Mouse (Mus musculus) midbrain, embryonic 10.5 days (tissue): ENCODE results near the gene Fbxl20. TPM values are rescaled to one million over a fixed set of nuclear protein-coding genes. Genes with fewer than 3 reads are reported as not detected.
A peak's percentile ranks its signal among the peaks of the same experiment; 100 is the strongest.
"Not testable (repeated sequence)": the region's sequence is repeated elsewhere in the genome, so short reads cannot be mapped to it uniquely, and the experiment has no call there.

Source experiments
- DNase-seq: peaks from one replicate; pipeline ENCODE4 v3.0.0-alpha.2; 2017; ENCODE audit warnings: low spot score
- H3K27ac ChIP-seq: fragments of 300-500 bp; sonication (generic); replicated peaks from 2 replicates; pipeline ENCODE4 v1.5.1; 2016; ENCODE audit warnings: mild to moderate bottlenecking
- H3K27me3 ChIP-seq: fragments of 300-500 bp; sonication (generic); 2 replicates; pipeline ENCODE4 v1.6.1; 2016; ENCODE audit warnings: low read depth, mild to moderate bottlenecking; ENCODE audit not compliant: poor library complexity, severe bottlenecking
- H3K36me3 ChIP-seq: fragments of 300-500 bp; sonication (generic); 2 replicates; pipeline ENCODE4 v1.6.1; 2016; ENCODE audit warnings: mild to moderate bottlenecking, moderate library complexity
- H3K4me1 ChIP-seq: fragments of 300-500 bp; sonication (generic); 2 replicates; pipeline ENCODE4 v1.6.1; 2016
- H3K4me3 ChIP-seq: fragments of 300-500 bp; sonication (generic); 2 replicates; pipeline ENCODE4 v1.5.1; 2016; ENCODE audit warnings: mild to moderate bottlenecking, moderate library complexity
- H3K9me3 ChIP-seq: fragments of 300-500 bp; sonication (generic); replicated peaks from 2 replicates; pipeline ENCODE4 v1.6.1; 2016; ENCODE audit warnings: mild to moderate bottlenecking
- WGBS: fragments of 180-500 bp; shearing (Covaris S2); methylation state at CpG from one replicate; pipeline ENCODE4 v1.1.7; 2016; 5-methylcytosine and 5-hydroxymethylcytosine counted together
- polyA plus RNA-seq: library from polyadenylated mRNA; unstranded; fragments of >200 nt; fragmentation: Nextera tagmentation; extraction: Ambion mirVana; gene quantifications from 2 replicates; pipeline ENCODE4 v1.2.1, GENCODE M21; 2016

Gene Fbxl20
- 21.0 and 23.7 TPM in 2 replicates for polyA plus RNA-seq

DNA sequence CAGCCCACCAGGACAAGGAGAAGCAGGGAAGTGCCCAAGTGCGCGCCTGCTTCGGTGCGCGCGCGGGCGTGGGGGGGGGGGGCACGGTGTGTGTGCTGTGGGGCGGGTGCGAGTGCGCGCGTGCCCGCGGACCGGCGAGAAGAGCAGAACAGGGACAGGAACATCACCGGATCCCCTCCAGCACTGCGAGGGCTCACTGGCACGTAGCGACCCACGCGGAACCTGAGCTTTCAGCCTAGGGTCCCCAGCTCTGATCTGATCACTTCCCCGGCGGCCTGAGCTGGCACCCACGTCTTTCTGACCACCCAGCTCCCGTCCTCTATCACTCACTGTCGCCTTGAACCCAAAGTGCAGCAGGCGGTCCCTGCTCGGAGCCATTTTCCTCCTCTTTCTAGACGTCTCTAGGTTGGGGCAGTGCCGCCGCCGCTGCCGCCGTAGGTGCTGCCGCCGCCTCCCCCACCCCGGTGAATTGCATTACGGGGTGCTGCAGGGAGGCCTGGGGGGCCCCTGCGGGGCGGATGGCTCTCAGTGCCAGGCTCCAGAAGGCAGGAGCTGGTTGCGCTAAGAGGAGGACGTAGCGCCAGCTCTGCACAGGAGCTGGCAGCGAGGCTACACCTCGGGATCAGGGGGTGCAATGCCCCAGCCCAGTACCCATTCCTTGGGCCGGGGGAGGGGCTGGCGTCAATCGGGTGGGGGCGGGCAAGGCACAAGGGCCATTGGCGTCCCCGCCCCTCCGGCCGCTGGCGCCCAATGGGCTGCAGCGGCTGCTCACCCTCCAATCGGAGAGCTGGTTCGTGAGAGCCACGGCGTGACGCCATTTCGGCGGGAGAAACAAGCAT lies at the start of gene Fbxl20:
Gene Fbxl20 (minus strand): TSS at position 618 of the 839 bp plus-strand sequence.
- H3K4me3 ChIP-seq, result peak within 1 kb of the TSS; percentile 86
- peak; percentile 94 for DNase-seq
- no peaks in the 10 kb centered on the region for H3K27me3 ChIP-seq
- H3K27ac ChIP-seq, result peak within 1 kb of the TSS; percentile 95
- under 1% methylated on average over 64 of the region's 65 CpGs for WGBS
- H3K36me3 ChIP-seq, result peaks cover 18% of the 10 kb centered on the region
- peaks cover 25% of the 10 kb centered on the region for H3K4me1 ChIP-seq
- no peaks in the 10 kb centered on the region for H3K9me3 ChIP-seq

DNA sequence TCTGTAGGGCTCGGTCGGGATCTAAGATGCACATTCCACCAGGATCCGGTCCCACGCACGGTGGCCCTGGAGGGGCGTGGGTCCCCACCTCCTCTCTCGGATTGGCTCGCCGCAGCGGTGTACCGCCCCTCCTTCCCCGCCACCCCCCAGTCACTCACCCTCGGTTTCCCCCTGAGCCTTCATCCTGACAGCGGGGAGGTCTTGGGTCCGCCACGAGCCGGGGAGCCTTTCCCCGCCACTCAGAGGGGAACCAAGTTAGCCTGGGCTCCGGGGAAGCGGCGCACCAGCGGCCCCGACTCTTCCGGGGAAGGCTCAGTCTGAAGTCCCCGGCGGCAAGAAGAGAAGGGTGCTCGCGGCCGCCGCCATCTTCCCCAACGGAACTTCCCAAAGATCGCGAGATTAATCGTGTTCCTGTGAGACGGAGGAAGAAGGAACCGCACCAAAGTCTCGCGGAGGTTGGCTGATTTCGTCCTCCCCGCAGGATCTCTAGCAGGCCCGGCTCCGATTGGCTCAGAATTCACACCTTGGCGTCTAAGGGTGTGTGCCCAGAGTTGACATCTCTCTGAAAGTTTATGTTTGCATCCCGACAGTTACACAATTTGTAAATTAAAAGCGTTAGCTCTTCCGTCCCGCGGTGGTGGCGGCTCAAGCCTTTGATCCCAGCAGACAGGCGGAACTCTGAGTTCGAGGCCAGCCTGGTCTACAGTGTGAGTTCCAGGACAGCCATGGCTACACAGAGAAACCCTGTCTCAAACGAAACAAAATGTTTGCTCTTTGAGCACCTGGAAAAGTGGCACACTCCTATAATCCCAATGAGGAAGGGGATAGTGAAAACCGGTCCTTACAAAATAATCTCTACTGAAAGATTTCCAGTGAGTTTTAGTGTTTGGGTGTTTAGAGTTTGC lies 43.0 kb upstream of the Fbxl20 start, which contains the start of gene Med1:
Gene Med1 (minus strand): TSS at position 393 of the 905 bp plus-strand sequence.
- H3K4me1 ChIP-seq, result peaks cover 15% of the 10 kb centered on the region
- no peaks in the 10 kb centered on the region for H3K9me3 ChIP-seq
- H3K27ac ChIP-seq, result peak within 1 kb of the TSS; percentile 97
- no peaks in the 10 kb centered on the region for H3K27me3 ChIP-seq
- H3K4me3 ChIP-seq, result peak within 1 kb of the TSS; percentile 97
- peaks cover 30% of the 10 kb centered on the region for H3K36me3 ChIP-seq
- under 1% methylated on average over 52 of the region's 53 CpGs for WGBS
- peak; percentile 94 for DNase-seq

DNA sequence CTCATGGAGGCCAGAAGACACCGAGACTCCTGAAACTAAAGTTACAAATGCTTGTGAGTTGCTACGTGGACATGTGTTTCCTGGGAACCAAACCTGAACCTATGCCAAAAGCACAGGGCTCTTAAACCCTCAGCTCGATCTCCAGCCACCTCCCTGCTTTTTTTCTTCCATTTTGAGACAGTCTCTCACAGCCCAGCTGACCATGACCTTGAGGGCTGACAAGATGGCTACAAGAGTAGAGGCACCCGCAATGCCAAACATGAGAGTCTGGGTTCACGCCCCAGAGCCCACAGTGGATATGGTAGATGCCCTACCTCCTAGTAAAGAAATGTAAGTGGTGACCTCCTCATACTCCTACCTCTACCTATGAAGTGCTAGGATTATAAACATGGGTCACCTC lies 40.6 kb upstream of the Fbxl20 start:
- no peak overlapping the region for H3K4me3 ChIP-seq
- H3K36me3 ChIP-seq, result peaks cover 53% of the 10 kb centered on the region
- no peak overlapping the region for H3K27ac ChIP-seq
- peaks cover 15% of the 10 kb centered on the region for H3K4me1 ChIP-seq
- H3K9me3 ChIP-seq, result no peaks in the 10 kb centered on the region
- WGBS, result 94% methylated on average over 5 of the region's 5 CpGs
- H3K27me3 ChIP-seq, result no peaks in the 10 kb centered on the region
- no peak for DNase-seq

DNA sequence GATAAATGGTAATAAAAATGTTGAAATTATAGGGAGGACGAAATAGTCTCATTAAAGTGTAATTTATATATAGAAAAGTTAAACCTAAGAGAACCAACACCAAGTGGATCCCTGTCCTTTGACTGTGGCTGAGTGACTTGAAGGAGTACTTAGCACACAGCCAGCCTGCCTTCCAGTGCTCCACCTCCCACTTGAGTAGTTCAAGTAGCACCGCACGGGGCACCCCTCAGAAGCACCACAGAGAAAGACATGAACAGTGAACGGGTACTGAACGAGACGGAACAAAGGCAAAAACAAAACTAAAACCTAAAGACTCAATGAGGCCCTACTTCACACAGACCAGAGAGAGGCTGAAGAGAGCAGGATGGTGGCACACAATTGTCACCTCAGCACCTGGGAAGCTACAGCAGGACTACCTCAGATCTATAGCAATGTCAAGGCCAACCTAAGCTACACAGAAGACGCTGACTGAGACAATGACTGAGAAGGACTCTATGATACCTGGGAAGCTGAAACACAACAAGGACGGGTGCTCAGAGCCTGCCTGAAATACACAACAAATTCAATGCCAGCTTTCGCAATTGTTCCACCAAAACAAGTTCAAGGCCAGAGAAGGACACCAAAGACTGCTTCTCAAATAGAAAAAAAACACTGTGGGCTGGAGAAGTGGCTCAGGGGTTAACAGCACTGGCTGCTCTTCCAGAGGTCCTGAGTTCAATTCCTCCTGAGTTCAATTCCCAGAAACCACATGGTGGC lies 37.6 kb upstream of the Fbxl20 start:
- Histone ChIP-seq H3K4me3 (no peak overlapping the region), H3K27ac (no peak overlapping the region), H3K27me3 (no peaks in the 10 kb centered on the region), H3K36me3 (peaks cover 83% of the 10 kb centered on the region), H3K9me3 (peaks cover 14% of the 10 kb centered on the region), H3K4me1 (peaks cover 10% of the 10 kb centered on the region)
- no peak for DNase-seq
- 96% methylated on average over 9 of the region's 9 CpGs for WGBS

DNA sequence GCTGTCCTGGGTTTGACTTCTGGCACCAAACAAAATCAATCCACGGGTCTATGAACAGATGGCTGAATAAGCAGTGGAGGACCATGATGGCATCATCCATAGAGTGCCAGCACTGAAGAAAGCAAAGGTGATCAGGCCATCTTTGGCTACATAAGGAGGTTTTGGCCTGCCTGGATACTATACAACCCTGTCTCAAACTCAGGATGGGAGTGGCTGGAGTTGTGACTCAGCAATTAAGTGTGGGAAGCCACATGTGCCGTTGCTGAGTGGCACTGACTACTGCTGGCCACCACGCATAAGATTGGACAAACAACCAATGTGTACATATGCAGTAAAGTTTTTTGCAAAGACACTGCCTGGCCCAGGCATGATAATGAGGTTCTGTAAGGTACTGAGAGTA lies 31.9 kb upstream of the Fbxl20 start:
- H3K36me3 ChIP-seq, result peaks cover 95% of the 10 kb centered on the region
- not testable (repeated sequence) for H3K4me1 ChIP-seq, H3K4me3 ChIP-seq, H3K27ac ChIP-seq, H3K27me3 ChIP-seq, DNase-seq
- 96% methylated on average over 3 of the region's 3 CpGs for WGBS
- H3K9me3 ChIP-seq, result peaks cover 17% of the 10 kb centered on the region

DNA sequence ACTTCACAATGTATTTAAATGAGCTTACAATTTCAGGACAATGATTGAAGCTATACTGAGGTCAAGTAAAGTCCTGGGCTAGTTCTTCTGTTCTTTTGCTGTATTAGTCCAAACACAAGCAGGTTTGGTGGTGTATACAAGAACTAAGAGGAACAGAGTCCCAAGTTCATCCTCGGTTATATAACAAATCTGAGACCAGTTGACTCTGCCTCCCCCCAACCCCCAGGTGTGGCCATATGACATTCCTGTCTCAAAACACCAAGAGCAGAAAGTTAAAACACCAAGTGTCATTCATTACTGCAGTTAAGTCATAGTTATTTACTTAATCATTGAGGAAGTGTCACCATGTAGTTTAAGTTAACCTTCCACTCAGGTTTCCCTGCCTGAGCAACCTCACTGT lies 18.2 kb upstream of the Fbxl20 start:
- H3K4me1 ChIP-seq, result no peaks in the 10 kb centered on the region

DNA sequence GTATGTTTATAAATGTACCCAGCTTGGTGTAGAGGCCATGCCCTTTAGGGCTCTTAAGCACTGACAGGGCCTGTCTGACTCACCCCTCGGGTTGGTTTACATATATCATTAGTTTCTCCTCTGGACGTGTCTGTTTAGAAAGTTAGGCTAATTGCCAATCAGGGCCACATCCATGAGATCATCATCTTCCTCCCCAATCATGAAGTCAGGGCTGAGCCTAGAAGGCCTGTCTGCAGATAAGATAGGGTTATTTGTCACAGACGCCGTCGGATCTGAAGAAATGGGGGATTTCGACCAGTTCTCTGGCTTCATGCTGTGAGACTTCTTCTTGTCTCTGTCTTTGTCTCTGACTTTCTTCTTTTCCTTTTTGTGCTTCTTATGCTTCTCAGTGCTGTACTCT lies 4.9 kb upstream of the Fbxl20 start:
- Histone ChIP-seq H3K36me3 (peaks cover 68% of the 10 kb centered on the region), H3K4me1 (no peaks in the 10 kb centered on the region), H3K27ac (no peak overlapping the region), H3K9me3 (no peaks in the 10 kb centered on the region), H3K4me3 (no peak overlapping the region), H3K27me3 (no peaks in the 10 kb centered on the region)
- no peak for DNase-seq
- 88% methylated on average over 6 of the region's 6 CpGs for WGBS

More for the DNA sequence above, 18.2 kb upstream of the Fbxl20 start:
- peaks cover 100% of the 10 kb centered on the region for H3K36me3 ChIP-seq
- no peaks in the 10 kb centered on the region for H3K27me3 ChIP-seq
- no peak overlapping the region for H3K4me3 ChIP-seq
- no peak for DNase-seq
- no peaks in the 10 kb centered on the region for H3K9me3 ChIP-seq
- WGBS, result 92% methylated on average over 1 of the region's 1 CpGs
- H3K27ac ChIP-seq, result no peak overlapping the region

DNA sequence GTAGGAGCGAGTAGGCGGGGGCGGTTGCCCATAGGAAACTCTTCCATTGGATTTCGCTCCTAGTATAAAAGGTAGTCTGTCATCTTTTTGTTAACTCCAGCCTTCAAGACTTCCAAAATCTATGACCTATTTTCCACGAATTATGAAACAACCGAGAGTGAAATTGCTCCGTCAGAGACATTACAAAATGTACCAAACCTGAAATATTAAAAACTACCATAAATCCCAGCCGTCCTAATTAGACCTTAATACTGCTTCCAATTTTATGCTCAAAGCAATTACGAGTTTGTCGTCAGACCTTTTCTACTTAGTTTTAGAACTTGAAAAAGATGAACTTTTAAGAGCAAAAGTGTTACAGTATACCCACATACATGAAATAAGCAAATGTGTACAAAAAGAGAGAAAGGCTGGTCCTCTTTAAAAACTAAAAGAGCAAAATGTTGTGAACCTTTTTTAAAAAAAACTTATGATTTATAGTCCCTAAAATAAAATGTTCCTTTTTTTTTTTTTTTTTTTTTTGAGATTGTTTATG lies 488 bp upstream of the Fbxl20 start:
- 14% methylated on average over 10 of the region's 10 CpGs for WGBS
- peaks cover 24% of the 10 kb centered on the region for H3K36me3 ChIP-seq
- H3K4me1 ChIP-seq, result peaks cover 25% of the 10 kb centered on the region
- H3K4me3 ChIP-seq, result peak overlapping the region; percentile 86
- H3K9me3 ChIP-seq, result no peaks in the 10 kb centered on the region
- H3K27ac ChIP-seq, result peak overlapping the region; percentile 95
- no peaks in the 10 kb centered on the region for H3K27me3 ChIP-seq
- no peak for DNase-seq

DNA sequence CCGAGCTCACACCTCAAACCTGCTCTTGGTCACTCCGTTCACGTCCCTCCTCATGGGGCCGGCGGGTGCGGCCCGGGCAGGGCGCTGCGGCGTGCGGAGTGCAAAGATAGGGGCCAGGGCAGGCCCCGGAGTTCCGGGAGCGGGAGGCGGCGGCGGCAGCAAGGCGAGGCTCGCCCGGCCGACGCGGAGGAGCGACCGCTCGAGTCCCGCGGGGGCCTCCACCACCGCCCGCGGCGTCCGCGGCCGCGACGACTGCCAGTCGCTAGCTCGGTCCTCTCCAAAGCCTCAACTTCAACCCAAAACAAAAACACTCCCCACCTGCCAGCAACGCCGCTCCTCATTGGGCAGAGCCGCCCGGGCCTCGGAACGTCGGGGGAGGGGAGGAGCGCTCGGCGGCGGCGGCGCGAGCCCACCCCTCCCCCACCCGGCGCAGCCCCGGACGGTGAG lies 876 bp downstream of the Fbxl20 start:
- H3K27me3 ChIP-seq, result no peaks in the 10 kb centered on the region
- WGBS, result under 1% methylated on average over 56 of the region's 57 CpGs
- DNase-seq, result peak; percentile 97
- H3K4me3 ChIP-seq, result peak overlapping the region; percentile 86
- peaks cover 25% of the 10 kb centered on the region for H3K4me1 ChIP-seq
- peak overlapping the region; percentile 95 for H3K27ac ChIP-seq
- no peaks in the 10 kb centered on the region for H3K9me3 ChIP-seq
- H3K36me3 ChIP-seq, result peaks cover 11% of the 10 kb centered on the region

DNA sequence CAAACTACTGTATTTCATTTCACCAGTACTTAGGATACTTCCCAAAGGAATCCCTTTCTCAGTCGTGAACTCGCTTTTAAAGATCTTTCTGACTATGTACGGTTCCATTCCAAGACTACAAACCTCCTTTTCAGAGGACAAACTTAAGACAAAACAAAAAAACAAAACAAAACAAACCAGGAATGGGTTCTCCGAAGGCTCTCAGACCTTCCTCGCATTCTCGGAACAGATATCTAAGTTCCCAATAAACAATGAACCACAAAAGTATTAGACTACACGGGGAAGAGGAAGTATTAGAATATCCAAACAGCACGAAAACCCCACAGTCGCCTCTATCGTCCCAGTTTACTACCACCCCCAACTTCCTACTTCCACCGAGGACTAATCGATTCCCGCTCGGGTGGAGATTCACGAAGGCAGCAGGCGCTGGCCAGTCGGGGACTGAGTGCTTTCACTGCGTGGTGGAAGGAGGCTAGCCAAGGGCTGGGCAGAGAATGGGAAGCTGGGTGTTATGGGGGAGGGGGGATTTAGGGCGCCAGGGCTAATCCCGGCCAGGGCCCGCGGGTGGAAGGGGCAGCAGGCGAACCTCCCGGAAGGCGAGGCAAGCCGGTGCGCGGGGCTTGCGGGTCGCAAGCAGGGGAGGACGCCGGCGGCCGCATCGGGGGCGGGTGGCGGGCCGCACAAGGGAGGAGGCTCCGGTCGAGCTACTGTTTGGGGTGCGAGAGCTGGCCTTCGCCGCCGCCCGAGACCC lies 1.5 kb downstream of the Fbxl20 start:
- Histone ChIP-seq H3K4me1 (peaks cover 25% of the 10 kb centered on the region), H3K9me3 (no peaks in the 10 kb centered on the region), H3K27ac (peak overlapping the region; percentile 95), H3K27me3 (no peaks in the 10 kb centered on the region), H3K36me3 (peaks cover 5% of the 10 kb centered on the region; the same call in 1 of the 2 replicates), H3K4me3 (peak overlapping the region; percentile 86)
- DNase-seq, result peak; percentile 62
- WGBS, result 3% methylated on average over 45 of the region's 45 CpGs

DNA sequence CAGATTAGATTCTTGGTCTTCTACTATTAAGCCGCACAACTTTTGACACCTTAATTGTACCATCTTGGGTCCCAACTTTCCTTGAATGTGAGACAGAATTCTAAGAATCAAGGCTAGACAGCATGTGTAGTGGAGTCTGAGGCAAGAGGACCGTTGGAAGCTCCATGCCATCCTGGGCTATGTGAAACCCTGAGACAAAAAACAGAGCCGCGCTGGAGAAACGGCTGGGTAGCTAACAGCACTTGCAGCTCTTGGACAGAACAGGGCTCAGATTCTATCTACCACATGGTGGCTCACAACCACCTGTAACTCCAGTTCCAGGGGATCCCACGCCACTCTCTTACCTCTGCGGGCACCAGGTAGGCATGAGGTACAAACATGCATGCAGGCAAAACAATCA lies 4.3 kb downstream of the Fbxl20 start:
- peaks cover 25% of the 10 kb centered on the region for H3K4me1 ChIP-seq
- peaks cover 10% of the 10 kb centered on the region for H3K36me3 ChIP-seq
- no peak for DNase-seq
- H3K9me3 ChIP-seq, result no peaks in the 10 kb centered on the region
- H3K27ac ChIP-seq, result no peak overlapping the region
- WGBS, result 87% methylated on average over 7 of the region's 7 CpGs
- no peak overlapping the region for H3K4me3 ChIP-seq
- no peaks in the 10 kb centered on the region for H3K27me3 ChIP-seq
